Mouse (Mus musculus) kidney, embryonic 15.5 days (tissue): Measurements from ENCODE around the gene Anks3. TPM values are rescaled to one million over a fixed set of nuclear protein-coding genes. Genes with fewer than 3 reads are reported as not detected.

Experiments used
- ATAC-seq: fragments of 200-750 bp; cut with Nextera tagmentation; replicated peaks from 2 replicates; pipeline ENCODE4 v1.8.0; 2017; ENCODE audit warnings: moderate TSS enrichment; ENCODE audit not compliant: low FRiP score
- H3K27ac ChIP-seq: fragments of 300-500 bp; sonication (generic); 2 replicates; pipeline ENCODE4 v1.5.1; 2015; ENCODE audit warnings: mild to moderate bottlenecking, inconsistent platforms
- H3K27me3 ChIP-seq: fragments of 300-500 bp; sonication (generic); 2 replicates; pipeline ENCODE4 v1.6.1; 2015; ENCODE audit warnings: inconsistent platforms
- H3K36me3 ChIP-seq: fragments of 300-500 bp; sonication (generic); 2 replicates; pipeline ENCODE4 v1.6.1; 2015; ENCODE audit warnings: inconsistent platforms
- H3K4me1 ChIP-seq: fragments of 300-500 bp; sonication (generic); 2 replicates; pipeline ENCODE4 v1.6.1; 2015; ENCODE audit warnings: inconsistent platforms
- H3K4me2 ChIP-seq: fragments of 300-500 bp; sonication (generic); 2 replicates; pipeline ENCODE4 v1.6.1; 2015; ENCODE audit warnings: moderate library complexity, mild to moderate bottlenecking, inconsistent platforms
- H3K4me3 ChIP-seq: fragments of 300-500 bp; sonication (generic); replicated peaks from 2 replicates; pipeline ENCODE4 v1.5.1; 2015; ENCODE audit warnings: mild to moderate bottlenecking, inconsistent platforms
- H3K9ac ChIP-seq: fragments of 300-500 bp; sonication (generic); 2 replicates; pipeline ENCODE4 v1.6.1; 2015; ENCODE audit warnings: mild to moderate bottlenecking, inconsistent platforms
- H3K9me3 ChIP-seq: fragments of 300-500 bp; sonication (generic); replicated peaks from 2 replicates; pipeline ENCODE4 v1.6.1; 2016; ENCODE audit warnings: inconsistent platforms
- WGBS: fragments of 180-500 bp; shearing (Covaris S2); methylation state at CpG from one replicate; pipeline ENCODE4 v1.1.7; 2015; ENCODE audit warnings: mixed read lengths; 5-methylcytosine and 5-hydroxymethylcytosine counted together
- polyA plus RNA-seq: library from polyadenylated mRNA; unstranded; fragments of >200 nt; fragmentation: Nextera tagmentation; extraction: Ambion mirVana; gene quantifications from 2 replicates; pipeline ENCODE4 v1.2.1, GENCODE M21; 2015

Gene Anks3
- polyA plus RNA-seq, 1 experiment from 2014 or later, result 69.3 TPM

DNA sequence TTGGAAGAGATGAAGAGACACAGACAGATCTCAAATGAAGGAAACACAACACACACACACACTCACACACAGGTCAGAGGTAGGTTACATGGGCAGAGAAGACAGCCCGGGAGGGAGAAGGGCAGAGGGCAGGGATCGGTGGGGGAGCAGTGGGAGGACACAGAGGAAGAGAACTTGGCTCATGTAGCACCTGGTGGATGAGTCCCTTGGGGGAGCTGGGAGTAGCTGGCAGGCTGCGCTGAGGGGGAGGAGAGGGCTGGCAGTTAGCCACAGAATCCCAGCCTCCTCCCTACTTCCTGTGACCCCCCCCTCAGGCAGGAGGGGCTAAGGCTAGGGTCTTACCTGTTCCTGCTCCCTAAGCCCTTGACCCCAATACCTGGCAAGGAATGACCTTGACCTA lies 33.5 kb upstream of the Anks3 start, which contains the start of gene Sept12:
Gene Sept12 (minus strand): TSS at position 300 of the 400 bp plus-strand sequence.
- no peak within 1 kb of the TSS for H3K9ac ChIP-seq
- H3K9me3 ChIP-seq, result no peaks in the 10 kb centered on the region
- H3K27me3 ChIP-seq, result no peaks in the 10 kb centered on the region
- no peak within 1 kb of the TSS for H3K4me3 ChIP-seq
- H3K4me1 ChIP-seq, result 0 out of 2 replicates have a peak, but pooled peaks cover 6% of the 10 kb centered on the region
- no peaks in the 10 kb centered on the region for H3K36me3 ChIP-seq
- no peak for ATAC-seq
- 18% methylated on average over 3 of the region's 3 CpGs for WGBS
- no peak within 1 kb of the TSS for H3K27ac ChIP-seq
- no peak within 1 kb of the TSS for H3K4me2 ChIP-seq

DNA sequence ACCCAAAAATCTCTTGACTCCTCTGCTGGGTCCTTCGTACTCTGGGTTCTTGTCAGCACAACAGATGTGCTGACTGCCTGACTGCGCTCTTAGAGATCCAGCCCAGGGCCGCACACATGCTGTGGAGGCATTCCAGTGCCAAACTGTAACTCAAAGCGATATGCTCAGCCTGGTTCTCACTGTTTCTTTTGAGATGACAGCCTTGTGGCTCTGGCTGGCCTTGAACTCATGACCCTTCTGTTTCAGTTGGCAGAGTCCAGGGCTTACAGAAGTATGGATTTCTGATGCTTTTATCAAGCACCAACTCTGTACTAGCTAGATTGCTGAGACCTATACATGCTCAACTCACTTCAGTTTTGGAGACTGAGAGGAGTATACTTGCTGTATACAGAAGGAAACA lies 29.3 kb upstream of the Anks3 start:
- H3K36me3 ChIP-seq, result no peaks in the 10 kb centered on the region
- ATAC-seq, result no peak
- no peak overlapping the region for H3K27ac ChIP-seq
- 78% methylated on average over 4 of the region's 4 CpGs for WGBS
- no peak overlapping the region for H3K9ac ChIP-seq
- H3K9me3 ChIP-seq, result no peaks in the 10 kb centered on the region
- no peaks in the 10 kb centered on the region for H3K27me3 ChIP-seq
- 0 out of 2 replicates have a peak, but pooled peaks cover 6% of the 10 kb centered on the region for H3K4me1 ChIP-seq
- H3K4me3 ChIP-seq, result no peak overlapping the region
- no peak overlapping the region for H3K4me2 ChIP-seq

DNA sequence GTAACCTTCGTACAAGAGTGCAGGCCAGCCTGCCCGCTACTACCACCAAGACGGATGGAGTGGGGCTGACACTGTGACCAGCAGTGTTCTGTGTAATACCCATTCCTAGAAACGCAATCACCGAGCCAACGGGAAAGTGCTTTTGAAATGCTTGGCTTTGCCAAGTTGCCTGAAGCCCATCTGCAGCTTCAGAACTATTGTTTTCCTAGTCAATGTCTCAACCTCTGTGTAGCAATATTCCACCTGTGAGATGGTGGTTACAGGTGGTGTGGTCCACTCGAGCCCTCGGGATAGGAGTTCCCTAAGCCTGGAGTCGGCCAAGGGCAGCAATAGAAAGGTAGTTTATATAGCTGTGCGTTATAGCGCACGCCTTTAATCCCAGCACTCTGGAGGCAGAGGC lies 20.7 kb upstream of the Anks3 start:
- H3K4me2 ChIP-seq, result no peak overlapping the region
- ATAC-seq, result no peak
- H3K36me3 ChIP-seq, result no peaks in the 10 kb centered on the region
- WGBS, result 93% methylated on average over 12 of the region's 12 CpGs
- H3K9ac ChIP-seq, result no peak overlapping the region
- no peaks in the 10 kb centered on the region for H3K4me1 ChIP-seq
- no peaks in the 10 kb centered on the region for H3K9me3 ChIP-seq
- no peak overlapping the region for H3K4me3 ChIP-seq
- no peaks in the 10 kb centered on the region for H3K27me3 ChIP-seq
- H3K27ac ChIP-seq, result no peak overlapping the region

DNA sequence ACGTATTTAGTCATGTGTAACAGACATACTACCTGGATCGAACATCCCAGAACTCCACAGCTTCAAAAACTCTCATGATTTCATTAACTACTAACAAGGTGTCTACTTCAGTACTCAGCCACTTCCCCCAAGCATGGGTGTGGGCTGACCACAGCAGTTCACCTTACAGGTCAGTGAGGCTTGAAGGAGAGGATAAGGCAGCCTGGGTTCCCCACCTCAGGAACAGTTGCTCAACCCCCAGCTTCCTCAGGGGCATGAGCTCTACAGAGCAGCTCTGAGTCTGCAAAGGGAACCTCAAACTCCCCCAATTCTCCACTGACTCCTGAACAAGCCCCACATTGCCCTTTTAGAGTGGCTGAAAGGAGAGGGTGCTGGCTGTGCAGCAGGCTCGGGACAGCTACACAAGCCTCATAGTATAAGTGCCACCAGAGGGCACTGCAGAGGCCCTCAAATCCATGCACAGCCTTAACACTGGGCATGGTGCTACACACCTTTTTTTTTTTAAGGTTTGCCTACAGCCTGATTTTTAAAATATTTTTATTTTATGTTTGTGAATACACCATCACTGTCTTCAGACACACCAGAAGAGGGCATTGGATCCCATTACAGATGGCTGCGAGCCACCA lies 15.9 kb upstream of the Anks3 start:
- ATAC-seq, result peak; percentile 75
- WGBS, result 75% methylated on average over 4 of the region's 4 CpGs

DNA sequence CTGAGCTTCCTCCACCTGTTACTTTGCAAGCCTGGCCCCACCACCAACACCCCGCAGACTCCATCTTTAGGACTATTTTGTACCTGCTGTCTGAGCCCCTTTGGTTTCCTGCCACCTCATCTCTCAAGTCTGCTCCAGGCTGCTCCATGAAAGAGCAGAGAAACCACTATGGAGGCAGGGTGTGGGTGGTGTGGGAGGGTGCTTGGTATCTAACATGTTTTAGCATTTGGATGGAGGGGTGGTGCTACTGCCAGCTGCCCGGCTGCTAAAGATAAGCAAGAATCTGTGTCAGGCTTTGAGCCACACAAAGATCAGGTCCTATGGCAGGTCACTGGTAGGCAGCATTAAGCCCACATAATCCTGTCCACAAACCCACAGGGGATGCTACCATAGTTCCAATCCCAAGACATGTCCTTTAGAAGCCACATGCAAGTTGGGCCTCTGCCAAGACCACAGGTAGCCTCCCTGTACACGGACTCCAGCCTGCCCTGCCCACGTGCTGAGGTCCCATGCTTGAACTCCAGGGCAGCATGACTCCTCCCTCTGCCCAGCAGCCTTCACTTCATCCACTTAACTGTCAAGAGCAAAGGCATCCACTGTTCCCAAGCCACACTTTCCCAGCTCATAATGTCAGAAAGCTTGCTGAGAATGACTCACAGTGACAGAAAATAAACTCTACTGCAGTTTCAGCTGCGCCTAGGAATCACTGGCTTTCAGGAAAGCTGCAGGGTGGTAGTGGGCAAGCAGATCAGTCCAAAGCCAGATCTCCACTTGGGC lies 14.5 kb upstream of the Anks3 start:
- no peak overlapping the region for H3K9ac ChIP-seq
- 60% methylated on average over 5 of the region's 5 CpGs for WGBS
- no peaks in the 10 kb centered on the region for H3K4me1 ChIP-seq
- no peaks in the 10 kb centered on the region for H3K36me3 ChIP-seq
- no peak overlapping the region for H3K4me2 ChIP-seq
- no peak overlapping the region for H3K27ac ChIP-seq
- no peaks in the 10 kb centered on the region for H3K9me3 ChIP-seq
- no peak for ATAC-seq
- no peak overlapping the region for H3K4me3 ChIP-seq
- H3K27me3 ChIP-seq, result no peaks in the 10 kb centered on the region

More for the DNA sequence above, 15.9 kb upstream of the Anks3 start:
- no peaks in the 10 kb centered on the region for H3K27me3 ChIP-seq
- no peaks in the 10 kb centered on the region for H3K4me1 ChIP-seq
- no peaks in the 10 kb centered on the region for H3K36me3 ChIP-seq
- H3K4me3 ChIP-seq, result no peak overlapping the region
- no peak overlapping the region for H3K9ac ChIP-seq
- H3K27ac ChIP-seq, result no peak overlapping the region
- no peak overlapping the region for H3K4me2 ChIP-seq
- no peaks in the 10 kb centered on the region for H3K9me3 ChIP-seq

DNA sequence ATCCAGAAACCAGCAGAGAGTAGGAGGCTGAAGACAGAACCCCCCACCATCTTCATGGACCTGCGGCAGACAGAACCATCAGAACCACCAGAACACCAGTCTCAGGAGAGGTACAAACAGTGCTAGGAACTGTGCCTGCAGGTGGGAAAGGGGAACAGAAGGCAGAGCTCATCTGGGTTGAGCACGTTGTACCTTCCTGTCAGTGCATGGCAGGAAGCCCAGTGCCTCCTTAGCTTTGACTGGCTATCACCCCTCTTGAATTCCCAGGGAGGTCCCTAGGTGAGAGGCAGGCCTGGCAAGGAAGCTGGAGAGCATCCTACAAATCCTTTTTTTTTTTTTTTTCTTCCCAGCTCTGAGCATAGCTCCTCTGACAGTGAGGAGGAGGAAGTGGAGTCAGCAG lies 12.2 kb upstream of the Anks3 start:
- ATAC-seq, result no peak
- H3K9ac ChIP-seq, result no peak overlapping the region
- H3K4me2 ChIP-seq, result no peak overlapping the region
- H3K4me3 ChIP-seq, result no peak overlapping the region
- no peaks in the 10 kb centered on the region for H3K4me1 ChIP-seq
- no peaks in the 10 kb centered on the region for H3K36me3 ChIP-seq
- 68% methylated on average over 2 of the region's 2 CpGs for WGBS
- H3K9me3 ChIP-seq, result no peaks in the 10 kb centered on the region
- H3K27me3 ChIP-seq, result no peaks in the 10 kb centered on the region
- H3K27ac ChIP-seq, result no peak overlapping the region

DNA sequence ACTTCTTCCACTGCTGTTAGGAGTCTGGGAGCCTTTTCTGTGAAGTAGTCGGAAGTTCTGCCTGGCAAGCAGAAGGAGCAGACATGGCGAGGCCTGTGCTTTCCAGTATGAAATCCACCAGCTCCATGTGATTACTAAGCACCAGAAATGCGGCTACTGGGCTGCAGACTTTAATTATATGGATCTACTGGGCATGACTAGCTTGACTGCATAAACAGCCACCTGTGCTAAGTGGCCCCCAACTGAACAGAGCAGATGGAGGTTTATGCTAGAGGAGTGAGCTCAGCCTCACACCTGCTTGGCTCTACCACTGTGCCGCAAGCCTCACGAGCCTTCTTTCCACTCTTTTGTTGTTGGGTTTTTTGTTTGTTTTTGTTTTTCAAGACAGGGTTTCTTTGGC lies 10.5 kb upstream of the Anks3 start:
- ATAC-seq, result no peak
- no peaks in the 10 kb centered on the region for H3K4me1 ChIP-seq
- 91% methylated on average over 5 of the region's 5 CpGs for WGBS
- no peaks in the 10 kb centered on the region for H3K9me3 ChIP-seq
- no peak overlapping the region for H3K9ac ChIP-seq
- H3K36me3 ChIP-seq, result no peaks in the 10 kb centered on the region
- no peak overlapping the region for H3K4me2 ChIP-seq
- no peak overlapping the region for H3K27ac ChIP-seq
- H3K4me3 ChIP-seq, result no peak overlapping the region
- H3K27me3 ChIP-seq, result no peaks in the 10 kb centered on the region

DNA sequence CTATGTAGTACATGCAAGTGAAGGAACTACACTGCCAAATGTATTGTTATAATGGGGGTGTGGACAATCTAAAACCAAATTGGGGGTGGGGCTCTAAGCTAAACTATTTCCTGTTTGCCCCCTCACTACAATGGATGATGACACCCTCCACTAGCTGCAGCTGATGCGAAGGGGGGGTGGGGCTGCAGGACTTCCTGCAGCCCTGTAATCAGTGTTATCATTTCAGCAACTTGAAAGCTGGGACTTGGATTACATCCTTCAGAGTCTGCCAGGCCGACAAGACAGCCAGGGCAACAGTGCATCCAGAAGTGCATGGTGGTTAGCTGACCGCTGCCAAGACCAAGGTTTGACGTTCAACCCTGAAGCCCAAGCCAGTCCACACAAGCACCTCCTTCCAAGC lies 7.6 kb upstream of the Anks3 start:
- no peak for ATAC-seq
- H3K9me3 ChIP-seq, result no peaks in the 10 kb centered on the region
- no peaks in the 10 kb centered on the region for H3K27me3 ChIP-seq
- H3K36me3 ChIP-seq, result no peaks in the 10 kb centered on the region
- H3K4me3 ChIP-seq, result no peak overlapping the region
- no peak overlapping the region for H3K9ac ChIP-seq
- no peak overlapping the region for H3K27ac ChIP-seq
- 75% methylated on average over 4 of the region's 4 CpGs for WGBS
- no peaks in the 10 kb centered on the region for H3K4me1 ChIP-seq
- no peak overlapping the region for H3K4me2 ChIP-seq

DNA sequence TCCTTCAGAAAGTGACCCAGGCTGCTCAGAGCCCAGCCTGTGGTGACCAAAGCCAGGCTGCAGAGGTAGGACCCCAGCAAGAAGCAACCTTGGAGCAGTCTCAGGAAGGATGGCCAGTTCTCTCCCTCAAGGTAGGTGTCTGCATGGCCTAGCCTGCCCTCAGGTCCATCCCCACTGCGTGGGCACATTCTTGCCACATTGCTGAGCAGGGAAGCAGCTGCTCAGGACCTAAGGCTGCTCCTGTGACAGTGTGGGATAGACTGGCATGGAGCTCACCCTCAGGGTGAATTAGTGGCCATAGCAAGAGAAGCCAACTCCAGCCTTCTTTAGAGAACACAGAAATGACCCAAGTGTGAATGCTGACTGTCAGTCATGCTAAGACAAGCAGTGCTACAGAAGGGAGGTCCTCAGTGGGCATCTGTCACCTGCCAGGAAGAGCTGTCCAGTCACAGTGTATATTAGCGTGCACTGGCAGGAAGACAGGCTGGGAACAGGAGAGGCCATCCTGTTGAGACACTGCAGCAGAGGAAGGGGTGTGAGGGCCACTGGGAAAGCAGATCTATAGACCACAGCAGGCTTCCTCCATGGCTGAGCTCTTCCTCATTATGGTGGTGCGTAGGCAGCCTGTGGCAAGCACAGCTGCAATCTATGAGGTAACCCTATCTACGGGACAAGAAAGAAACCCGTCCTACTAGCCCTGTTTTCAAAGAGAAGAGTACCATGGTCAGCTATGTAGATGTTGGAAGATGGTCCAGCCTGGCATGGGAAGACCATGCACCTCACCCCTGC lies 5.2 kb upstream of the Anks3 start:
- Histone ChIP-seq H3K9ac (no peak overlapping the region), H3K4me2 (no peak overlapping the region), H3K27ac (no peak overlapping the region), H3K9me3 (no peaks in the 10 kb centered on the region), H3K4me1 (peaks cover 5% of the 10 kb centered on the region), H3K4me3 (no peak overlapping the region), H3K27me3 (no peaks in the 10 kb centered on the region), H3K36me3 (no peaks in the 10 kb centered on the region)
- 80% methylated on average over 5 of the region's 5 CpGs for WGBS
- ATAC-seq, result no peak

DNA sequence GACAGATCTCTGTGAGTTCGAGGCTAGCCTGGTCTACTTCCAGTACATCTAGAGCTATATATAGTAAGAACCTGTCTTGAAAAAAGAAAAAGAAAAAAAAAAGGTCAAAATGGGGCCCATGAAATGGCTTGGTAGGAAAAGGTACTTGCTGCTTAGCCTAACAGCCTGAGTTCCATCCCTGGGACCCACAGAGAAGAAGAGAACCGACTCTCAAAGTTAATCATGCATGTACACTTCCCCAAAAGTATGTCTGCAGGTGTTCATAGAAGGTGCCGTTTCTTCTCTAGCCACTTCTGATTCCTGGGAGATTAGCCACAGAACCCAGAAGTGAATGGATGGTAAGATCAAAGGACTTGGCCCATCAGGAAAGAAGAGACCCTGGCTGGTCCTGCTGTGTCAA lies 4.4 kb upstream of the Anks3 start:
- H3K4me3 ChIP-seq, result no peak overlapping the region
- no peak overlapping the region for H3K4me2 ChIP-seq
- peaks cover 6% of the 10 kb centered on the region for H3K4me1 ChIP-seq
- H3K27me3 ChIP-seq, result no peaks in the 10 kb centered on the region
- H3K9me3 ChIP-seq, result no peaks in the 10 kb centered on the region
- no peak overlapping the region for H3K27ac ChIP-seq
- no peak overlapping the region for H3K9ac ChIP-seq
- 78% methylated on average over 3 of the region's 3 CpGs for WGBS
- H3K36me3 ChIP-seq, result no peaks in the 10 kb centered on the region
- no peak for ATAC-seq

DNA sequence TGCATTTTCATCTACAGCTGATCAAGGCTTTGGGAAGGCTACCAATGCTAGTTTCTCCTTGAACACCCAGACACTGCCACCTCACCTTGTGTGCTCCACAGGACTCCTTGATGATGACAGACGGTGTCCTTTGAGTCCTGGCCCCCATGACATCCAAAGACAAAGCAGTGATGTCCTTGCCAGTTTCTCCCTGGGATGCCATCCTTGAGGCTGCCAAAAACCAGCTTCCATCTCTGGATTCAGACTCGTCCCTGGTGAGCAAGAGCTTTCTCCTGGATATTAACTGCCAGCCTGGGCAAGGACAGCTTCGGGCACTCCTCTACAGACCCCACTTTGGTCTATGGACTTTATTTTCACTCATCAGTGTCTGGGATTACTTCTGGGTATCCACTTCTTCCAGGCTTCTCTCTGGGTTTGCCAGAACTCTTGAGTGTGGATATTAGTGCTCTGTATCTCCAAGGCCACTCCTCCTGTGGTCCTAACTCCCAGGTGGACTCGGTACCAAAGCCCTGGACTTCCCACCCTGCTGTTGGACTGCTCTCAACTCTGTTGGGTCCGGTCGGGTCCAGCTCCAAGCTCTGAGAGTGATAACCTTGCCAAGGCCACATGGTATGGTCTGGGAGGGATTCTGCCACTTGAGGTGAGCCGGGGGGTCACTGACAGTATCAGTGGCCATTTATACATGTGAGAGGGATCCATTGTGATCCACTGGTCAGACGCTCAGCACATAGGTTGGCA lies 1.6 kb upstream of the Anks3 start:
- ATAC-seq, result no peak
- Histone ChIP-seq H3K9me3 (no peaks in the 10 kb centered on the region), H3K4me2 (peak overlapping the region; percentile 72), H3K36me3 (no peaks in the 10 kb centered on the region), H3K4me3 (peak overlapping the region; percentile 83; the same call in 1 of the 2 replicates), H3K27me3 (no peaks in the 10 kb centered on the region), H3K4me1 (peaks cover 19% of the 10 kb centered on the region), H3K27ac (no peak overlapping the region), H3K9ac (0 out of 2 replicates have a peak overlapping the region, but pooled peaks have one; percentile 77)
- WGBS, result 87% methylated on average over 8 of the region's 8 CpGs
